ENCODE assay signal across 8 mouse cellular contexts in the genomic region with DNA sequence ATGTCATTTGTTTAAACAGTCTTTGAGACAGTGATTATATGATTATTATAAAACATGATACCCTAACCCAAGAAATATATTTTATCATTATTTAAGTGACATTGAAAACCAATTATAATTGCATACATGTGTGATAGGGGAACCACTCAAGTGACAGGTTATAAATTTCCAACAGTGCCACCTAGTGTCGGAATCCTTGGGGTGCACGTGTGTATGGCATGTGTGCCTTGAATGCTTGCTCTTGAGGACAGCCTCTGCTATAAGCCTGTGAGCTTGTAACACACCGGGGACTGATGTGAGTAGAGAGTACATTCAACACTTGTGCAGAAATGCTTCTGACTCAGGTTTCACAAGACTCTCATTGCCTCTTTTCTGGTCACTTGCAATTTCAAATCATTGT.
DNase-seq lines count a peak whose midpoint lies in the region; ATAC-seq lines count a peak whose summit lies in the region.

No protein-coding gene starts in this region.

- H3K27ac ChIP-seq in liver, embryonic 12.5 days: no peak overlapping the region

- no peak overlapping the region for H3K4me2 ChIP-seq in liver, embryonic 12.5 days

- H3K9me3 ChIP-seq in liver, embryonic 12.5 days (replicated peaks): no peaks in the 10 kb centered on the region

- no peaks in the 10 kb centered on the region for H3K4me1 ChIP-seq in liver, embryonic 12.5 days

- DNase-seq in A20 (ENCODE audit: low read depth, low spot score): peak; percentile 78
- peak; percentile 10 for DNase-seq in MN1 (ENCODE audit: low spot score)
- peak; percentile 14 to 27 for DNase-seq in cerebellum, postnatal 36 days
- peak; percentile 41 for DNase-seq in gonadal fat pad, adult 2 months (ENCODE audit: low read depth)
- DNase-seq in kidney, postnatal 4 days: peak; percentile 63 to 65
- peak; percentile 48 to 51 for DNase-seq in urinary bladder, postnatal 36 days (ENCODE audit: low spot score in 2 of 2)

- ATAC-seq in liver, embryonic 12.5 days: 0 out of 2 replicates have a peak, but pooled peaks have one; percentile 54
- peak; percentile 66; the same call in 1 of the 2 replicates for ATAC-seq in neutrophil, adult 5-6 weeks (ENCODE audit: extremely low read depth, insufficient number of reproducible peaks, low FRiP score, poor library complexity, severe bottlenecking)

- no peaks in the 10 kb centered on the region for H3K36me3 ChIP-seq in liver, embryonic 12.5 days

- H3K9ac ChIP-seq in liver, embryonic 12.5 days: no peak overlapping the region

- 17% methylated on average over 3 of the region's 3 CpGs for WGBS in liver, embryonic 12.5 days (ENCODE audit: insufficient replicate concordance)

- H3K27me3 ChIP-seq in liver, embryonic 12.5 days (replicated peaks): no peaks in the 10 kb centered on the region

- no peak overlapping the region for H3K4me3 ChIP-seq in liver, embryonic 12.5 days

Comparison
In these comparisons a context has a peak if more than half of its experiments do, and no peak if none do; other contexts are left out.
1. DNase-seq: peak in every context shown above with its lines; median percentile 78 in A20; 64 in kidney, postnatal 4 days; 50 in urinary bladder, postnatal 36 days; 41 in gonadal fat pad, adult 2 months; 20 in cerebellum, postnatal 36 days; 10 in MN1.